Mouse (Mus musculus) T-helper 2 cell (primary cell): ENCODE data around the gene Gm20903.
"Not testable (repeated sequence)": the region's sequence is repeated elsewhere in the genome, so short reads cannot be mapped to it uniquely, and the experiment has no call there.

Source experiments
- in situ Hi-C: fragments of 300-600 bp; cut with MboI, MseI; formaldehyde crosslinking; loops from one replicate; pipeline ENCODE4 v1.15.1; 2025; ENCODE audit warnings: high pct_unique_total_duplicates

The Gm20903 gene

GRCm38 (mm10) chrY:73669015-73669414 is at the start of gene Gm20903:
Gm20903 (plus strand) TSS chrY:73669315.
- in situ Hi-C loops = not testable (repeated sequence)
